Mouse (Mus musculus): ENCODE measurements around the gene 9930021J03Rik. TPM values are rescaled to one million over a fixed set of nuclear protein-coding genes. Genes with fewer than 3 reads are reported as not detected.

Gene 9930021J03Rik
- polyA plus RNA-seq, 1 experiment, result 3.1 TPM

DNA sequence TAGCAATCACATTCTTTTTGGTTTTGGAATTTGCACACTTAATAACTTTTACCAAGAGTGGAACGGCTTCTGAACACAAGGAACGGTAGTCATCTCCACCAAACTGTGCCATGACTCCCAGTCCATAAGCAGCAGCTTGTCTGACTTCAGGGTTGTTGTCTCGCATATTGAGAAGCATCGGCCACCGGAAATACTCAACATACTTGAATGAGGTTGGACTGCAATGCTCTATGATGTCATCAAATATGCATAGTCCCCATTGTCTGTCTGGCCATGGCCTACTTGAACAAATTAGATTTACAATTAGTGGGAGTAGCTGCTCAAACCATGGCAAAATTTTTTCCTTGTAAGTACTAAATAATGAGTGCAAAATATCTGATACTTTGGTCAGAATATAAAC is 4.2 kb upstream of the 9930021J03Rik start:
- H3K4me1 ChIP-seq (ENCODE audit: control insufficient read depth, insufficient read depth, insufficient read length), result no peaks in the 10 kb centered on the region; the same call in none of the 2 replicates
- no peak overlapping the region for H3K27ac ChIP-seq (ENCODE audit: insufficient read depth, low read length)
- 95% methylated on average over 5 of the region's 5 CpGs for WGBS
- TF ChIP-seq POLR2A (IDR thresholded peaks at IDR 0.05; ENCODE audit: low read depth, low read length) (no peak), CTCF (IDR thresholded peaks at IDR 0.05; ENCODE audit: extremely low read depth, insufficient read depth, insufficient read length, insufficient replicate concordance) (no peak)
- H3K4me3 ChIP-seq (ENCODE audit: extremely low read depth, insufficient read depth, insufficient read length), result no peak overlapping the region
- no peak for DNase-seq (ENCODE audit: low read depth in 1 of 2, low spot score in 2 of 2)
- no peaks in the 10 kb centered on the region for H3K27me3 ChIP-seq (ENCODE audit: control insufficient read depth, insufficient read depth, low read length)
- no peaks in the 10 kb centered on the region; the same call in 1 of the 2 replicates for H3K36me3 ChIP-seq (ENCODE audit: control insufficient read depth, insufficient read depth, low read length)

DNA sequence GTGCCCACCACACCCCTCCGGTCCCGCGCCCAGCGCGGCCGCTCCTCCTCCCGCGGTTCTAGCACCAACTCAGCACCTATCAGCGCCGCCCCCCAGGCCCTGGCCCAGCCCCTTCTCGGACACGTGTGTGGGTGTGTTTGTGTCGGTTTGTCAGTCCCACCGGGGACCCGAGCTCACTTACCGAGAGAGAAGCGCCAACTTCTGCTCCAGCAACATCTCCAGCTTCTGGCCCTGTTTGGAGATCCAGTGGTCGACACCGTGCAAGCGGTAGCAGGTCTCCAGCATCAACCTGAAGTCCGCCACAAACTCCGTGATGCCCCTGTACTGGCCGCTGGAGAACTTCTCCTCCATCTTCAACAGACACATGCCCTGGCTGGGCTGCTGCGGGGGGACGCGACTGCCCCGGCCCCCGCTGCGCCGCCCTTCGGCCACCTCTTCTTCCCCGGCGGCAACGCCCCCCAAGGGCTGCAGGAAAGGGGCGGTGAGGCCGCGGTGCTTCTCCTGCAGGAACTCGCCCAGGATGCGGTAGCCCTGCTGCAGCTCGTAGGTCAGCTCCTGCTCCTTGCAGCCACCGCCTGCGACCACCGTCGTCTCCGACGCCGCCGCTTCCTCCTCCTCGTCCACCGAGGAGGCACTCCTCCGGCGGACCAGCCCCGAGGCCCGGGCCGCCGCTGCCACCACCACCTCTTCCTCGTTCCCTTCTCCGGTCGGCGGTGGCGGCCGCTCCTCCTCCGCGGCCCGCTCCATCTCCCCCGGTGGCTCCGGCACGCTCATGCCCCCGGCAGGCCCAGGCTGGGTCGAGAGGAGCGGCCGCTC is 480 bp downstream of the 9930021J03Rik start:
- under 1% methylated on average over 71 of the region's 72 CpGs for WGBS
- peak overlapping the region; percentile 85 for H3K27ac ChIP-seq (ENCODE audit: insufficient read depth, low read length)
- TF ChIP-seq POLR2A (IDR thresholded peaks at IDR 0.05; ENCODE audit: low read depth, low read length), result peak; percentile 12; the same call in 1 of the 2 replicates
- no peak for TF ChIP-seq CTCF (IDR thresholded peaks at IDR 0.05; ENCODE audit: extremely low read depth, insufficient read depth, insufficient read length, insufficient replicate concordance)
- no peaks in the 10 kb centered on the region for H3K27me3 ChIP-seq (ENCODE audit: control insufficient read depth, insufficient read depth, low read length)
- peak; percentile 49 to 66 for DNase-seq (ENCODE audit: low read depth in 1 of 2, low spot score in 2 of 2)
- no peaks in the 10 kb centered on the region; the same call in 1 of the 2 replicates for H3K36me3 ChIP-seq (ENCODE audit: control insufficient read depth, insufficient read depth, low read length)
- H3K4me1 ChIP-seq (ENCODE audit: control insufficient read depth, insufficient read depth, insufficient read length), result peaks cover 3% of the 10 kb centered on the region
- H3K4me3 ChIP-seq (ENCODE audit: extremely low read depth, insufficient read depth, insufficient read length), result peak overlapping the region; percentile 69

DNA sequence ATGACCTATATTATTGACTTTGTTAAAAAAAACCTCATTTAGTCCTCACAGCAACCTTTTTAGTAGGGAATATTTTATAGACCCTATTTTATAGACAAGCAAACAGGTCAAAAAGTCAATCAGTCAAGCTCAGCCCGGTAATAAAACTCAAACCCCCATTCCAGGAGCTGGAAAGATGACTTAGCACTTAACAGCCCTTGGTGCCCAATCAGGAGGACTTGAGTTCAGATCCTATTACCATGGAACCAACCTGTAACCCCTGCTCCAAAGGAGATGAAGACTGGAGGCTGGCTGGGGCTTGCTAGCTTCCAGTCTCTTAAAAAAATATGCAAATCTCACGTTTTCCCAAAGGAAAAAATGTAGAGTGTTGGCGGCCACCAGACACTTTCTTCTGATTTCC is 1.8 kb downstream of the 9930021J03Rik start:
- TF ChIP-seq CTCF (IDR thresholded peaks at IDR 0.05; ENCODE audit: extremely low read depth, insufficient read depth, insufficient read length, insufficient replicate concordance) (no peak), POLR2A (IDR thresholded peaks at IDR 0.05; ENCODE audit: low read depth, low read length) (no peak)
- WGBS, result 55% methylated on average over 3 of the region's 3 CpGs
- Histone ChIP-seq H3K27me3 (ENCODE audit: control insufficient read depth, insufficient read depth, low read length) (no peaks in the 10 kb centered on the region), H3K27ac (ENCODE audit: insufficient read depth, low read length) (no peak overlapping the region), H3K36me3 (ENCODE audit: control insufficient read depth, insufficient read depth, low read length) (no peaks in the 10 kb centered on the region), H3K4me3 (ENCODE audit: extremely low read depth, insufficient read depth, insufficient read length) (no peak overlapping the region; the same call in 1 of the 2 replicates), H3K4me1 (ENCODE audit: control insufficient read depth, insufficient read depth, insufficient read length) (peaks cover 5% of the 10 kb centered on the region)
- DNase-seq (ENCODE audit: low read depth in 1 of 2, low spot score in 2 of 2), result no peak

DNA sequence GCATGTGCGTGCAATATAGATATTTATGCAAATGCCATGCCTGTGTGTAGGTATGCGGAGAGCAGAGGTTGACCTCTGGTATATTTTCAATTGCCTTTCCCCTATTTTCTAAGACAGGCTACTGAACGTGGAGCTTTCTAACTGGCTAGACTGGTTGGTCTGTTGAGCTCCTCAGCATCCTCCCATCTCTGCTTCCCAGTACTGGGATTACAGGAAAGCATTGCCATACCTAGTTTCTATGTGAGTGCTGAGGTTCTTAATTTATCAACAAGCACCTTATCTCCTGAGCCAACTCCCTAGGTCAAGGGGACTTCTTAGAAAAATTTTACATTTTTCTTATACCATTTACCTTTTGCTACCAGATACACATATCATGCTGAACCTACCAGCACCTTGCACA is 8.4 kb downstream of the 9930021J03Rik start:
- Histone ChIP-seq H3K36me3 (ENCODE audit: control insufficient read depth, insufficient read depth, low read length) (no peaks in the 10 kb centered on the region), H3K4me3 (ENCODE audit: extremely low read depth, insufficient read depth, insufficient read length) (no peak overlapping the region), H3K27ac (ENCODE audit: insufficient read depth, low read length) (no peak overlapping the region), H3K4me1 (ENCODE audit: control insufficient read depth, insufficient read depth, insufficient read length) (peaks cover 1% of the 10 kb centered on the region; the same call in 1 of the 2 replicates), H3K27me3 (ENCODE audit: control insufficient read depth, insufficient read depth, low read length) (no peaks in the 10 kb centered on the region)
- no peak for TF ChIP-seq POLR2A (IDR thresholded peaks at IDR 0.05; ENCODE audit: low read depth, low read length)
- no peak for TF ChIP-seq CTCF (IDR thresholded peaks at IDR 0.05; ENCODE audit: extremely low read depth, insufficient read depth, insufficient read length, insufficient replicate concordance)
- 90% methylated on average over 3 of the region's 3 CpGs for WGBS
- no peak for DNase-seq (ENCODE audit: low read depth in 1 of 2, low spot score in 2 of 2)

DNA sequence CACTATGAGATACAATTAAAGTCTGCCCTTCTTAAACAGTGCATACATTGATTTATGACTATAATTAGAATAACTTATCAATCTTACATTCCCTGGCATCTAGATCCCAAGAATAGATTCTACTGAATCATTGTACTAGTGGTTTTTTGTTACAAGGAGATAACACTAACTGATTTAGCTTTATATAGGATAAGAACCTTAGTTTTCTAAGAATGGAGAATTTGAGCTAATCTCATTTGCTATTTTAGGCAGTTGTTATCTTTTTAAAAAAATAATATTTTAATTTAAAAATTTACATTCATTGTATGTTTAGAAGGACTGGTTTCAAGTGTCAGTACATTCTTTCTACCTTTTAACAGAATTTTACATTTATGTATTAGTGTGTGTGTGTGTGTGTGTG is 17.8 kb downstream of the 9930021J03Rik start:
- Histone ChIP-seq H3K4me3 (ENCODE audit: extremely low read depth, insufficient read depth, insufficient read length) (no peak overlapping the region), H3K27me3 (ENCODE audit: control insufficient read depth, insufficient read depth, low read length) (no peaks in the 10 kb centered on the region)
- TF ChIP-seq POLR2A (IDR thresholded peaks at IDR 0.05; ENCODE audit: low read depth, low read length) (no peak), CTCF (IDR thresholded peaks at IDR 0.05; ENCODE audit: extremely low read depth, insufficient read depth, insufficient read length, insufficient replicate concordance) (no peak)

DNA sequence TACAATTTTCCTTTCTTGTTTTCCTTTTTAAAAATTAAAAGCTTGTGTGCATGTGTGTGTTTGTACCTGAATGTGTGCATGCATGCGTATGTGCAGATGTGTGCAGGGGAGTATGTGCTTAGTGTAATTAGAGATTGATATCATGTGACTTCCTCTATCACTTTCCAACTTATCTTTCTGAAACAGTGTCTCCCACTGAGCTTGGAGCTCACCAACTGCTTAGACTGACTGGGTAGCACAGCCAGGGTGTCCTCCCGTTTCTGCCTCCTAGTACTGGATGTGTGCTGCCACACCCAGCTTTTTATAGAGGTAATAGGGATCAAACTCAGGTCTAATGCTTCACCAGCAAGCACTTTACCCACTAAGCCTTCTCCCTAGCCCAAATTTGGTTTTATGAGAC is 22.9 kb downstream of the 9930021J03Rik start:
- TF ChIP-seq CTCF (IDR thresholded peaks at IDR 0.05; ENCODE audit: extremely low read depth, insufficient read depth, insufficient read length, insufficient replicate concordance) (no peak), POLR2A (IDR thresholded peaks at IDR 0.05; ENCODE audit: low read depth, low read length) (no peak)
- H3K36me3 ChIP-seq (ENCODE audit: control insufficient read depth, insufficient read depth, low read length), result peaks cover 2% of the 10 kb centered on the region; the same call in 1 of the 2 replicates
- H3K4me1 ChIP-seq (ENCODE audit: control insufficient read depth, insufficient read depth, insufficient read length), result no peaks in the 10 kb centered on the region
- H3K27ac ChIP-seq (ENCODE audit: insufficient read depth, low read length), result no peak overlapping the region
- WGBS, result 89% methylated on average over 2 of the region's 2 CpGs
- no peak overlapping the region for H3K4me3 ChIP-seq (ENCODE audit: extremely low read depth, insufficient read depth, insufficient read length)
- H3K27me3 ChIP-seq (ENCODE audit: control insufficient read depth, insufficient read depth, low read length), result no peaks in the 10 kb centered on the region
- no peak for DNase-seq (ENCODE audit: low read depth in 1 of 2, low spot score in 2 of 2)

More for the DNA sequence above, 17.8 kb downstream of the 9930021J03Rik start:
- H3K27ac ChIP-seq (ENCODE audit: insufficient read depth, low read length), result no peak overlapping the region
- peaks cover 2% of the 10 kb centered on the region; the same call in 1 of the 2 replicates for H3K36me3 ChIP-seq (ENCODE audit: control insufficient read depth, insufficient read depth, low read length)
- no peak for DNase-seq (ENCODE audit: low read depth in 1 of 2, low spot score in 2 of 2)
- H3K4me1 ChIP-seq (ENCODE audit: control insufficient read depth, insufficient read depth, insufficient read length), result no peaks in the 10 kb centered on the region

DNA sequence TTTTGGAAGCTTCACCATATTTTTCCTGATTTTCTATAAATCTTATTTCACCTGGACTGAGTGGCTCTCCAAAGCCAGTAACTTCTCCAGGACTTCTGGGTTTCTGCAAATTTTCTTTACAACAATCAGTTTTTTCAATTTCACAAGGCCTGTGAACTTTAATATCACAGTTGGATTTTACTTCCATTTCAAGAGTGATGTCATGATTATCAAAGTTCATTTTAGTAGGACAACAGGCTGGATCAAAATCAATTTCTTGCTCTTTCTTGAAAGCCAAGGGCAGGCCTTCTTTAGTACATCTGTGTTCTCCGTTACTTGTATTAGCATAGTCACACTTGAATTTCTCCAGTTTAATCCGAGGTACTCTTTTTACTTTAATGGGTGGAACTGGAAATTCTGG is 51.9 kb downstream of the 9930021J03Rik start:
- H3K27me3 ChIP-seq (ENCODE audit: control insufficient read depth, insufficient read depth, low read length), result no peaks in the 10 kb centered on the region
- no peak overlapping the region for H3K27ac ChIP-seq (ENCODE audit: insufficient read depth, low read length)
- TF ChIP-seq CTCF (IDR thresholded peaks at IDR 0.05; ENCODE audit: extremely low read depth, insufficient read depth, insufficient read length, insufficient replicate concordance) (no peak), POLR2A (IDR thresholded peaks at IDR 0.05; ENCODE audit: low read depth, low read length) (no peak)
- no peak overlapping the region for H3K4me3 ChIP-seq (ENCODE audit: extremely low read depth, insufficient read depth, insufficient read length)
- H3K4me1 ChIP-seq (ENCODE audit: control insufficient read depth, insufficient read depth, insufficient read length), result no peaks in the 10 kb centered on the region
- no peak for DNase-seq (ENCODE audit: low read depth in 1 of 2, low spot score in 2 of 2)
- 94% methylated on average over 2 of the region's 2 CpGs for WGBS
- peaks cover 2% of the 10 kb centered on the region; the same call in 1 of the 2 replicates for H3K36me3 ChIP-seq (ENCODE audit: control insufficient read depth, insufficient read depth, low read length)

All from spleen, adult 2 months (tissue).